Mouse (Mus musculus): ENCODE data around the gene Oxct2b.

DNA sequence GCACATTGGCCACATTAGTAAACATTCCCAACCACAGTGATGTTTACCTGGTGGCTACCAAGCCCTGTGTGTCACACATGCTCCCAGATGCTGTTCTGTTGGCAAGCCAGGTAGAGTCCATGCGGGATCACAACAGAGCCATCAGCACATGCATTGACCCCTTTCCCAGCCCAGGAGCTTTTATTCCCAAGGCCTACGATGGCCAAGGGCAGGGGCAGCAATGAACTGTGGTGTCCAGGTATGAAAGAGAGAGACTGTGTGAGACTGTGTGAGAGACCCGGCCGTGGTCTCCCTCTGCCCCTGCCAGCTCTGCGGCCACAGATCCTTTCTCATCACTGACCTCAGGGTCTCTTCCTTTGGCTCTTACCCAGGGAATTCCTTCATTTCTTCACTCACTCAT is 8.0 kb upstream of the Oxct2b start:
- TF ChIP-seq POLR2A (IDR thresholded peaks at IDR 0.05; ENCODE audit: borderline replicate concordance, extremely low read depth, low read depth, low read length) (no peak), CTCF (IDR thresholded peaks at IDR 0.05; ENCODE audit: insufficient read depth, low read length) (no peak)

Measured in lung, adult 2 months (tissue).